Mouse (Mus musculus): ENCODE results near the gene Fdx1l.

DNA sequence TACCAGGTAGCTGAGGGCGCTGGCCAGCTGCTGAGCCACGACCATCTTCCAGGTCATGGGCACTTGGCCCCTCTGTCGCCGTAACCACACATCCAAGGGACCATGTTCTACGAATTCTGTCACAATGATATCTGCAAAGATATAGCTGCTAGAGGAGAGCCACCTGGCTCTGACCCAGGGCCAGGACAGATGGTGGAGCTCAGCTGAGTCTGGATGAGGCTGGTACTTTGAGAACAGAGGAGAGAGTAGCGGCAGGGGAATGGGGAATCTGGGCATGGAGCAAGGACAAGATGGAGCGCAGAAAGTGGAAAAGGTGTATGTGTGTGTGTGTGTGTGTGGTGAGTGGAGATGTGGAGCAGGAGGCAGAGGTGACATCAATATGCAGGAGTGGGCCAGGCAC is 40.8 kb upstream of the Fdx1l start:
- TF ChIP-seq TAL1 (IDR thresholded peaks at IDR 0.05; ENCODE audit: low read length): no peak
- no peak for TF ChIP-seq GATA1 (IDR thresholded peaks at IDR 0.05; ENCODE audit: low read length)

Measured in erythroblast, embryonic 14.5 days (primary cell).